Mouse (Mus musculus): ENCODE data around the gene Il15ra. TPM values are rescaled to one million over a fixed set of nuclear protein-coding genes. Genes with fewer than 3 reads are reported as not detected.

Il15ra gene
- total RNA-seq, 2 experiments from 2014 or later, result 10.6 to 22.8 TPM

DNA sequence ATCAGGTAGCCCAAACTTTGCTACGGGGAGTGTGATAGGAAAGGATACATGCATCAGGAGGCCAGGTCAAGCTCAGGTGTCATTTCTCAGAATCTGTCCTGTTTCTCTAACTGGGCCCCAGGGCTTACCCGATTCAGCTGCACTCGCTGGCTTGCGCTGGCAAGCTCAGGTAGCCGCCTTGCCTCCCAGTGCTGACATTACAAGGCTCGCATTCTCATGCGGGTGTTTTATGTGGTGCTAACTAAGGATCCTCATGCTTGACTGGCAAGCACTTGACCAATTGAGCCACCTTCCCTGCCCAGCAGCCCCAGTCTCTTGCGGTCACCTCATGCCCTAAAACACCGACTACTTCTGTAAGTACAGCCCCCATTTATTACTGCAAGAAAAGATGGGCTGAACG lies 69.3 kb downstream of the Il15ra start:
- peak; percentile 19 for DNase-seq
- intact Hi-C loops (cut with DNase I; ENCODE audit: low total_unique reads), result no loop called here

DNA sequence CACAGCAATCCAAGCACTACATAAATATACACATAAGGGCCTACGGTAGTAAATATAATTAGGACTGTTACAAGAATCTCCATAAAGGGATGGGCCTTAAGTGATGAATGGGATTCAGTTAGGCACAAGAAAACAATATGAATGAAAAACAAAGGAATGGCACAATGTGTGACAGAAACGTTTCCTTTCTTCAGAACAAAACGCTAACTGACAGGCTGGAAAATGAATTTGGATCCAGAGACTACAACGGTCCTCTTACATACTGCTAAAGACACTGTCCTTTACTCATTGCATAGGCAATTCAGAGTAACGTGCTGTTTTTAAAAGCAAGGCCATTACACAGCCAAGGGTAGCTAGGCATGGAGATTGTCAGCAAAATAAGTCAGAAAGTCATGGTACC lies 70.0 kb downstream of the Il15ra start:
- intact Hi-C loops (cut with DNase I; ENCODE audit: low total_unique reads), result no loop called here

DNA sequence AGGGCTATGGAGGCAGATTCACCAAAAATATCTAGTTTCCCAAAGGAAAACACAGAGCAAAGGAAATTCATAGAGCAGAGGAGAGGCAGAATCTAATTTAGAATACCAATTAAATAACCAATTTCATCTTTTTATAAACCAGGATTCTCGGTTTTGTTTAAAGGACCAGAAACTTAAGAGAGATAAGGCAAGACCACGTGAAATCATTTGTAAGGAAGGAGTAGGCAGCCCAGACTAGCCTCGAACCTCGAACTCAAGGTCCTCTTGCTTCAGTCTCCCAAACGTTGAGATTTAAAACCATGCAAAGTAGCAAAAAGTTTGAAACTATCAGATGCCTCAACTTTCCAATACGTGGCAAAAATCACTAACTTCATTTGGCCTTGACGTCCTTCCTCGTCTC lies 71.3 kb downstream of the Il15ra start:
- DNase-seq, result no peak
- intact Hi-C loops (cut with DNase I; ENCODE audit: low total_unique reads), result no loop called here

More for the DNA sequence above, 70.0 kb downstream of the Il15ra start:
- no peak for DNase-seq

DNA sequence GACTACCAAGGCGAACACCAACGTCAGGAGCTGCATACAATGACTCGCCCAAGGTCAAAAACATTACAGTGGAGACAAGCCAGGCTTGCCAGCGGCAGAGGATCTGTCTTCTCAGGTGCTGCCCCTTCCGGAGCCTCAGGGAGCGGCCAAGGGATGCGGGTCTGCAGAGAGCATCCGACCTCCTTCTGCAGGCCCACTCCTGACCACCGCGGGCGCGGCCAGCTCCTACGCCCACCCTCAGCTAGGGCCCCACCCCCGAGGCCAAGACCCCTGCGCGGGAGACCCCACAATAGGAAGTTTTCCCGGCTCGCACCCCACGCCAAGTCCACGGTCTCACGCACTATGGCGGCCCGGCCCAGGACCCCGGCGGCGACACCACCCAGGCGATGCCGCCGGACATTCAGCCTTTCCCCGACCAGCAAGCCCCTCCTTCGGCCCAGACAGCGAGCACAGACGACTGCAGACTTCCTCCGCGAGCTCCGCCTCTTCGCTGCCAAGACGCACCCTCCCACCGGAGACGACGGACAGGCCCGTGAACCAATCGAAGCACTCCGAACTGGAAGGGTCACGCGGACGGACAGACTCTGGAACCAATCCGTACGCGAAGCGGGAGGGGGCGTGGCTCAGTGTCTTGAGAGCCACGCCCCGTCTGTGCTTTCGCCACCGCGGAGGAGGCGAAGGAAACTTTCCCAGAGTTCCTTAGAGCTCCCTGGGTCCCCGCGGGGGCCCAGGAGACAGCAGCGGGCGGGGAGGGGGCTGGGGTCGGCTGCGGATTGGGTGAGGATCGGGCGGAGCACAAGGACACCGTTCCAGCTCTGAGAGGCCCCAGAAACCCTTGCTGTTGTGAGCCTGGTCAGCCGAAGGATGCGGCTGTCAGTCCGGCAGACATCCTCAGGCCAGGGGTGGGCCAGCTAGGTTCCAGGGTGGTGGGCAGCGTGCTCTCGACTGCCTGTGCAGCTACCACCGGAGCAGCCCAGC lies 72.3 kb downstream of the Il15ra start, which contains the start of the genes Fbh1 and Ankrd16:
Gene Fbh1, minus strand, starts transcription at position 492 of the 978 bp plus-strand sequence.
Gene Ankrd16, plus strand, starts transcription at position 786 of the 978 bp plus-strand sequence.
- DNase-seq, result peak; percentile 100
- intact Hi-C loops (cut with DNase I; ENCODE audit: low total_unique reads), result no loop called here

DNA sequence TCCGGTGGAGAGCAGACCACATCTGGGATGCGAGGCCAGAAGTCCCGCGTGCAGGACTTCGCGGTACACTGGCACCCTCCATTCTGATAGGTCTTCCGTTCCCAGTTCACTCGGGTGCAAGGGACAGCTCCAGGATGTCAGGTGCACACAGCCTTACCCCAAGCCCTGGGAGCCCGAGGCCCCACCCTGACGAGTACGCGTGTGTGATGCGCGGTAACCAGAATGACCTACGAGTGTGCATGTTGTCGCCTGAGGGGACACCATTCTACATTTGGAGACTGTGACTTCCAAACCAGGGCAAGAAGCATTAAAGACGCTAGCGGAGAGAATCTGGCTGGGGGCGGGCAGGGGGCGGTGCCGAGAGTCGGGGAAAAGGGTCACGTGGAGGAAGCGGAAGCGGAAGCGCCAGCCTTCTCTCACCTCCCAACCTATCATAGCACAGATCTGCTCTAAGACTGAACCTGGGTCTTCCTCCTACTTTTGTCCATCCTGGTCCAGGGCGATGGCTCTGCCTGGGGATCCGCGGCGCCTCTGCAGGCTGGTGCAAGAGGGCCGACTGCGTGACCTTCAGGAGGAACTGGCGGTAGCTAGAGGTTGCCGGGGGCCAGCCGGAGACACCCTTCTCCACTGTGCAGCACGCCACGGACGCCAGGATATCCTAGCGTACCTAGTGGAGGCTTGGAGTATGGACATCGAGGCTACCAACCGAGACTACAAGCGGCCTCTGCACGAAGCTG lies 73.2 kb downstream of the Il15ra start:
- intact Hi-C loops (cut with DNase I; ENCODE audit: low total_unique reads), result no loop called here
- DNase-seq, result peak; percentile 87

Other genes with a start within 250 kb of the Il15ra start
- gene Pfkfb3, start 151.2 kb upstream of the Il15ra start, total RNA-seq (2021), result 10 to 100 TPM; 14.9 to 20.5 TPM
- 10 to 100 TPM; 45.0 to 49.5 TPM for gene Rbm17, start 101.1 kb upstream of the Il15ra start, total RNA-seq (2021)
- not detected for gene Gm17490, start 79.0 kb upstream of the Il15ra start, total RNA-seq (2021)
- gene Il2ra, start 62.5 kb upstream of the Il15ra start, total RNA-seq (2021), result under 1 TPM; 0.16 to 0.42 TPM
- gene Fbh1, start 72.3 kb downstream of the Il15ra start, total RNA-seq (2021), result 10 to 100 TPM; 32.8 to 38.9 TPM
- 10 to 100 TPM; 23.3 to 26.7 TPM for gene Ankrd16, start 72.6 kb downstream of the Il15ra start, total RNA-seq (2021)

Data from gastrocnemius, postnatal 14 days (tissue).